Mouse (Mus musculus) embryonic fibroblast, embryonic 13.5 days (primary cell): ENCODE results near the gene Slc48a1.

Experiments used
- CTCF ChIP-seq: IDR thresholded peaks from 2 replicates; pipeline ENCODE4 v1.5.1; 2011; ENCODE audit warnings: mild to moderate bottlenecking, control low read depth, low read length, moderate library complexity, borderline replicate concordance; ENCODE audit not compliant: insufficient read depth
- POLR2A ChIP-seq: IDR thresholded peaks from 2 replicates; pipeline ENCODE4 v1.6.1; 2011; ENCODE audit warnings: low read depth, mild to moderate bottlenecking, control low read depth, low read length, moderate library complexity

GRCm38 (mm10) chr15:97784092-97784559 is 5.8 kb downstream of the Slc48a1 start:
- TF ChIP-seq POLR2A (peak; percentile 88), CTCF (peak; percentile 92)
